Mouse (Mus musculus): ENCODE data around the gene Dcst2. TPM values are rescaled to one million over a fixed set of nuclear protein-coding genes. Genes with fewer than 3 reads are reported as not detected.

The Dcst2 gene
- polyA plus RNA-seq, 1 experiment from 2014 or later: 0.10 TPM

DNA sequence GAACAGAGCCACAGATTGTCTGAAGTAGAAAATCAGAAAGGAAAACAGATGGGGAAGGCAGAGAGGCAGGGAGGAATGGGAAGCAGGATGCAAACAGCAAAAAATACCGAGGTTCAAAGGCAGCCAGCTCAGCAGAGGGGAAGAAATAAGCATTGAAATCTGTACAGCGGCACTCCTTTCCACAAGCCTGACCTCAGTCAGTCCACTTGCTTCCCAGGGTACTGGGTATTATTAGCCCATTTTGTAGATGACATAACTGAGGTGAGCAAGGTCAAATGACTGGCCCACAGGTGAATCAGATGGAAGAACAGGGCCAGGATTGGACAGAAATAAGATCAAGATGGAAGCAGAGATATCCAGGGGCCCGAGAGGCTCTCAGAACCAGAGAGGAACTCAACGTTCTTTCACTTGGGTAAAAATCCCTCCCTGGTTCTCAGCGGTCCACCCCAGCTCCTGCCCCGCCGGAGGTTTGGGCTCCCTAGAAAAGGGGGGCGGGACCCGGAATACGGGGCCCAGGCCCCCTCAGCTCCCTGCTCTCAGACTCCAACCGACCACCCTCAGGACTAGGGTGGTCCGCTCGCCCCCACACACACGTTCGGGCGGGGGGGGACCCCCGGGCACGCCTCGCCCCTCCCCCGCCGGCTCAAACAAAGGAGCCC lies 24.6 kb upstream of the Dcst2 start:
- peak overlapping the region; percentile 67 for H3K4me3 ChIP-seq (ENCODE audit: low read depth, low read length)
- peak overlapping the region; percentile 82 for H3K4me2 ChIP-seq
- H3K9me3 ChIP-seq (ENCODE audit: control insufficient read depth, low read length): no peaks in the 10 kb centered on the region
- H3K4me1 ChIP-seq (replicated peaks; ENCODE audit: control insufficient read depth, insufficient read depth, low read length): peaks cover 27% of the 10 kb centered on the region
- peaks cover 15% of the 10 kb centered on the region for H3K27me3 ChIP-seq (replicated peaks; ENCODE audit: control insufficient read depth, insufficient read depth, low read length)
- 3% methylated on average over 21 of the region's 21 CpGs for WGBS
- peak overlapping the region; percentile 68 for H3K27ac ChIP-seq (ENCODE audit: low read depth, low read length)
- H3K9ac ChIP-seq (ENCODE audit: low read depth, low read length): peak overlapping the region; percentile 64
- peaks cover 6% of the 10 kb centered on the region; the same call in 1 of the 2 replicates for H3K36me3 ChIP-seq (ENCODE audit: control insufficient read depth, insufficient read depth, low read length)
- DNase-seq (ENCODE audit: low spot score) (no peak), ATAC-seq (replicated peaks; ENCODE audit: low FRiP score) (no peak)

DNA sequence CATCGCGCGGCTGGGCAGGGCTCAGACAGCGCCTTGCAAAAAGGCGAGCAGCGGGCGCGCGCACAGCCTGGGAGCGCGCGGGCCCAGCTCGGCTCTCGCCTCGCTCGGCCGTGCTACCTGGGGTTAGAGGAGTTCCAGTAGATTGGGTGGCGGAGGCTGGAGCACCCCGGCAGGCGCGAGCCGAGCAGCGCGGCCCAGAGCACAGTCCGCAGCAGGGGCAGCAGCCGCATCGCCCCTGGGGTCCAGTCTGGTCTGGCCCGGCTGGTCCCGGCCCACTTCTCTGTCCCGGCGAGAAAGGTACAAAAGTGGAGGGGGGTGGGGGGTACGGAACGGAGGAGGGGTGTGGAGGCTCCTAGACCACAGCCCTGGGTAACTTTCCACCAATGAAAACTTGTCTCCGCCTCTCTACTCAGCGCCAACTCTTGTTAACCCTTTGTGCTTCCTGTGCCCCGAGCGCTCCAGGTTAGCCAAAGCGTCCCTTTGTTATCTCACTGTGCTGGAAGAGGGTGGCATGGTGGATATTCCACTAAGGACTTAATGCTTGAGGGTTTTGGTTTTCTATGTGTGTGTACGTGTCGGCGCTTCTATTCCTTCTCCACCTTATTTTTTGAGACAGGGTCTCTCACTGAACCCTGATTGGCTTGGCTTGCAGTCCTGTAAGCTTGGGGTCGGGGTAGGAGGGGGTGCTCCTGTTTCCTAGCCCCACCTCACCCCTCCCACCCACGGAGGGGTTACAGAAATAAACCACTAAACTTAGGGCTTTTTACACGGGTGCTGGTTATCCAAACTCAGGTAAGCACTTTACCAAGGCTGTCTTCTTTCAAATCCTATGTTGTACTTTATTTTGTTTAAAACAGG lies 23.8 kb upstream of the Dcst2 start, which contains the start of gene Efna4:
TSS of gene Efna4 (minus strand) at position 308 of the 858 bp plus-strand sequence.
- peak within 1 kb of the TSS; percentile 67 for H3K4me3 ChIP-seq (ENCODE audit: low read depth, low read length)
- peaks cover 14% of the 10 kb centered on the region for H3K27me3 ChIP-seq (replicated peaks; ENCODE audit: control insufficient read depth, insufficient read depth, low read length)
- H3K9ac ChIP-seq (ENCODE audit: low read depth, low read length): peak within 1 kb of the TSS; percentile 64
- H3K27ac ChIP-seq (ENCODE audit: low read depth, low read length): peak within 1 kb of the TSS; percentile 68
- ATAC-seq (replicated peaks; ENCODE audit: low FRiP score) (peak; percentile 75), DNase-seq (ENCODE audit: low spot score) (peak; percentile 75)
- peaks cover 27% of the 10 kb centered on the region for H3K4me1 ChIP-seq (replicated peaks; ENCODE audit: control insufficient read depth, insufficient read depth, low read length)
- 2% methylated on average over 42 of the region's 44 CpGs for WGBS
- peak within 1 kb of the TSS; percentile 82 for H3K4me2 ChIP-seq
- H3K9me3 ChIP-seq (ENCODE audit: control insufficient read depth, low read length): no peaks in the 10 kb centered on the region
- H3K36me3 ChIP-seq (ENCODE audit: control insufficient read depth, insufficient read depth, low read length): peaks cover 6% of the 10 kb centered on the region; the same call in 1 of the 2 replicates

DNA sequence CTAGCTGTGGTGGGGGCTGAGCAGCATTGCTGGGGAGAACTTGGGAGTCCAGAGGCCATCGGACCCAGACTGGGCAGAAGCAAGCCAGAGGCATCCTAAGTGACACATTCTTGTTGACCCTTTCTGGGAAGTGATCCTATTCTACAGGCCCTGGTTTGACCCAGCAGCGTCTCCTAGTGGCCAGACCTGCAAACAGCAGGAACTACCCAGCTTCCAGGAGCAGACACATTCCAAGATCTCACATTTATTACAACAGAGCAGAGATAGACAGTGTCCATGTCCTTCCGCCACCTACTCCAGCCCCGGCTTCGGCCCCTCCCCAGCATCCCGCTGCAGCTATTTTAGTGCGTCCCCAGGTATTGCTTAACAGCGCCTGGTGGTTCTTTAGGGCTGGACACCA lies 22.4 kb upstream of the Dcst2 start:
- Histone ChIP-seq H3K4me2 (no peak overlapping the region), H3K9ac (ENCODE audit: low read depth, low read length) (no peak overlapping the region), H3K9me3 (ENCODE audit: control insufficient read depth, low read length) (no peaks in the 10 kb centered on the region), H3K4me1 (replicated peaks; ENCODE audit: control insufficient read depth, insufficient read depth, low read length) (peaks cover 27% of the 10 kb centered on the region), H3K4me3 (ENCODE audit: low read depth, low read length) (0 out of 2 replicates have a peak overlapping the region, but pooled peaks have one; percentile 1), H3K27me3 (replicated peaks; ENCODE audit: control insufficient read depth, insufficient read depth, low read length) (peaks cover 5% of the 10 kb centered on the region; the same call in 1 of the 2 replicates), H3K36me3 (ENCODE audit: control insufficient read depth, insufficient read depth, low read length) (no peaks in the 10 kb centered on the region; the same call in 1 of the 2 replicates), H3K27ac (ENCODE audit: low read depth, low read length) (no peak overlapping the region; the same call in 1 of the 2 replicates)
- ATAC-seq (replicated peaks; ENCODE audit: low FRiP score): no peak
- WGBS: 30% methylated on average over 8 of the region's 8 CpGs
- DNase-seq (ENCODE audit: low spot score): peak; percentile 74

DNA sequence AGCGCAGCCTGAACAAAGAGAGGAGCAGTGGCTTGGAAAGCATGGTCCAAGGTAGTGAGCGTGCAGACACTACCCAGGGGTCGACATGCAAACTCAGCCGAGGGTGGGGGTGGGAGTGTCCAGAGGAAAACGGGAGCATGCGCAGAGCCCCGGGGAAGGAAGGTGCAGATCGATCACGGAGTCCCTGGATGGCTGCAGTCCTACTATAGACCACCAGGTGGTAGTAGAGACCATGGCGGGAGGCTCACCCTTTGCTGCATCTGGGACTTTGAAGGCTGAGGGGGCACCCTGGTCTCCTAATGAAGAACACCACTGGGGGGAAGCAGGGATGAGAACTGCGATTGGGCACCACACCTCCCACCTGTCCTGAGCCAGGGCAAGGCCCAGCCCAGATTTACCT lies 21.3 kb upstream of the Dcst2 start:
- Histone ChIP-seq H3K9ac (ENCODE audit: low read depth, low read length) (no peak overlapping the region), H3K4me1 (replicated peaks; ENCODE audit: control insufficient read depth, insufficient read depth, low read length) (peaks cover 27% of the 10 kb centered on the region), H3K36me3 (ENCODE audit: control insufficient read depth, insufficient read depth, low read length) (no peaks in the 10 kb centered on the region; the same call in 1 of the 2 replicates), H3K4me3 (ENCODE audit: low read depth, low read length) (peak overlapping the region; percentile 28), H3K9me3 (ENCODE audit: control insufficient read depth, low read length) (no peaks in the 10 kb centered on the region), H3K27me3 (replicated peaks; ENCODE audit: control insufficient read depth, insufficient read depth, low read length) (peaks cover 5% of the 10 kb centered on the region; the same call in 1 of the 2 replicates), H3K4me2 (peak overlapping the region; percentile 51), H3K27ac (ENCODE audit: low read depth, low read length) (no peak overlapping the region)
- WGBS: 12% methylated on average over 11 of the region's 11 CpGs
- ATAC-seq (replicated peaks; ENCODE audit: low FRiP score): peak; percentile 27; the same call in 1 of the 2 replicates
- DNase-seq (ENCODE audit: low spot score): peak; percentile 76

DNA sequence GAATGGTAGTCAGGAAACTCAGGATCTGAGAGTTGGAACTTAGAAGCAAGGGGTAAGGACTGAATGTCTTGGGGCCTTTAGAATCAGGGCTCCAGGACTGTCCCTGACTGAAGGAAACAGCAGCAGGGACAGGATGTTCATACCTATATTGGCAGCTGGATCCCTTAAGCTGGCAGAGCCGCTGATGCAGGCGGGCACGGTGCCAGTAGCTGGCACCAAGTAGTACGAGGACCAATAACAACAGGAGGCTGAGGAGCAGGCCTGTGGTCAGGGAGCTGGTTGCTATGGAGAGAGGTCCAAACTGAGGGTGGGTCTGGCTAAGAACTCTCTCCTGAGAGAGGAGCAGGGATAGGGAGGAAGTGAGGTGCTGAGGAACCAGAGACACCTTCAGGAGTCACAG lies 20.0 kb upstream of the Dcst2 start:
- DNase-seq (ENCODE audit: low spot score) (no peak), ATAC-seq (replicated peaks; ENCODE audit: low FRiP score) (no peak)
- H3K36me3 ChIP-seq (ENCODE audit: control insufficient read depth, insufficient read depth, low read length): no peaks in the 10 kb centered on the region; the same call in 1 of the 2 replicates
- H3K4me1 ChIP-seq (replicated peaks; ENCODE audit: control insufficient read depth, insufficient read depth, low read length): peaks cover 21% of the 10 kb centered on the region
- WGBS: 88% methylated on average over 4 of the region's 4 CpGs
- H3K9me3 ChIP-seq (ENCODE audit: control insufficient read depth, low read length): no peaks in the 10 kb centered on the region
- H3K27me3 ChIP-seq (replicated peaks; ENCODE audit: control insufficient read depth, insufficient read depth, low read length): peaks cover 5% of the 10 kb centered on the region; the same call in 1 of the 2 replicates
- no peak overlapping the region for H3K27ac ChIP-seq (ENCODE audit: low read depth, low read length)
- H3K9ac ChIP-seq (ENCODE audit: low read depth, low read length): no peak overlapping the region
- no peak overlapping the region for H3K4me3 ChIP-seq (ENCODE audit: low read depth, low read length)
- H3K4me2 ChIP-seq: no peak overlapping the region

DNA sequence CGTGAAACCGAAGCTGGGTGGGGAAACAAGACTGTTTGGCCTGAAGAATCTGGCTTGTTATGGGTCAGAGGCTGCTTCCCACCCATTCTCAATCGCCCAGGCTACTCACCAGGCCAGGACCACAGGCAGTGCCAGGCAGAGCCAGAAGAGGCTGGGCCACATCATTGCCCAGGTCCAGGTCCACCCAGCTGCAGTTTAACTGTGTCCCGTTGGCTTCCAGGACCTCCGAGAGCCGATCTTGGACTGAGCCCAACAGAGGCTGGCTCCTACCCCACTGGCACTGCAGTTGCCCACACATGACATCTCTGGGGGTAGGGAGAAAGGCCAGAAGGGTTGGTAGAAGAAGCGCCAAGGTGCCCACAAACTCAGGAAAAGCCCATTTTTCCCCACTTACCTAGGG lies 18.5 kb upstream of the Dcst2 start:
- no peaks in the 10 kb centered on the region for H3K9me3 ChIP-seq (ENCODE audit: control insufficient read depth, low read length)
- H3K36me3 ChIP-seq (ENCODE audit: control insufficient read depth, insufficient read depth, low read length): no peaks in the 10 kb centered on the region; the same call in 1 of the 2 replicates
- 81% methylated on average over 7 of the region's 7 CpGs for WGBS

DNA sequence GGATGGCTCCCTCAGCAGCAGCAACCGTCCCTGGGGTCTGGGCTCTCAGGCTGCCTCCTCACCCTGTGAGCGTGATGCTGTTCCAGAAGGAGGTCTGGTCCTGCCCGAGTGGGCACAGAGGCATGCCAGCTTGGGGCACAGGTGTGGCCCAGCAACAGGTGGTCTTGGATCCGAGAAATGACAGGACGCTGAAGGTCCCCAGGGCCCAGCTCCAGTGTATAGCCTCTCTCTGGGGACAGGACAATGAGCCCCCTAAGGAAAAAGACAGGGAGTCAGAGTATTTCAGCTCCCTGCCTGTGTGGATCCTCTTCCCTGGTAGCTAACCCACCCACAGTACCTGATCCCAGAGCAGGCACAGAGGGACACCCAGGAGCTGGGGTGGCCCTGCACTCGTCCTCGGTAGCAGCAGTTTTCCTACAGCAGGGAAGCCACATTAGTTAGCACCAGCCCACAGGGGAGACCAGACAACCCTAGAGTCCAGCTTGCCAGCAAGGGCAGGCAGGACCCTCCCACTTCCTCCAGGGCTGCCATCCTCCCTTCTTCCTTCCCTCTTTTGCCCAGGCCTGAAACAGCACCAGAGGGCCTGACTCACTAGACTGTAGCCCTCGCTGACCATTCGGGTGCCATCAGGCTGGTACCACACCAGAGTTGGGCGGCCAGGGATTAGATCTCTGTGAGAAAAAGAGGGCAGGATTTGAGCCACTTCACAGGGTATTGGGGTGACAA lies 14.8 kb upstream of the Dcst2 start:
- Histone ChIP-seq H3K4me3 (ENCODE audit: low read depth, low read length) (no peak overlapping the region), H3K4me2 (no peak overlapping the region), H3K27ac (ENCODE audit: low read depth, low read length) (no peak overlapping the region), H3K4me1 (replicated peaks; ENCODE audit: control insufficient read depth, insufficient read depth, low read length) (peaks cover 9% of the 10 kb centered on the region), H3K36me3 (ENCODE audit: control insufficient read depth, insufficient read depth, low read length) (no peaks in the 10 kb centered on the region), H3K9ac (ENCODE audit: low read depth, low read length) (no peak overlapping the region), H3K9me3 (ENCODE audit: control insufficient read depth, low read length) (no peaks in the 10 kb centered on the region), H3K27me3 (replicated peaks; ENCODE audit: control insufficient read depth, insufficient read depth, low read length) (peaks cover 18% of the 10 kb centered on the region)
- DNase-seq (ENCODE audit: low spot score) (no peak), ATAC-seq (replicated peaks; ENCODE audit: low FRiP score) (no peak)
- 68% methylated on average over 10 of the region's 10 CpGs for WGBS

More for the DNA sequence above, 18.5 kb upstream of the Dcst2 start:
- no peak for ATAC-seq (replicated peaks; ENCODE audit: low FRiP score)
- Histone ChIP-seq H3K4me3 (ENCODE audit: low read depth, low read length) (no peak overlapping the region), H3K27ac (ENCODE audit: low read depth, low read length) (no peak overlapping the region), H3K27me3 (replicated peaks; ENCODE audit: control insufficient read depth, insufficient read depth, low read length) (peaks cover 4% of the 10 kb centered on the region), H3K4me1 (replicated peaks; ENCODE audit: control insufficient read depth, insufficient read depth, low read length) (peaks cover 13% of the 10 kb centered on the region), H3K4me2 (no peak overlapping the region), H3K9ac (ENCODE audit: low read depth, low read length) (no peak overlapping the region)
- DNase-seq (ENCODE audit: low spot score): no peak

DNA sequence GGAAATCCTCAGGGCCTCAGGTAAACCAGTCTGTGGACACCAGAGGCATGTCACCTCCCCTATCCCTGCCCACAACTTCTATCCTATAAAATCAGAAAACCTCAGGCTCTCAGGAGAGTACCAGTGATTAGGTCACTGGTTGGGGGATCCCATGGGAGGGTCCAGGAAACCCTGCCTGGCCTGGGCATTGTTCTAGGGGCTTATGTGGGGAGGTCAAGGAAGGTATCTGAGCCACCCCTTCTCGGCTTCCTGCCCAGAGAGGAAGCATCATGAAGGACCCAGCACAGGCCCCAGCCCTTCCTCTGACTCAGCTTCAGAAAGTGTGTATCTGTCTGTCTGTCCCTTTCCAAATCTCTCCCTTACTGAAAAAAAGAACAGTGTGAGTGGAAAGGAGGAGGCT lies 13.9 kb upstream of the Dcst2 start:
- no peak overlapping the region for H3K4me3 ChIP-seq (ENCODE audit: low read depth, low read length)
- peak overlapping the region; percentile 97 for H3K4me2 ChIP-seq
- peaks cover 9% of the 10 kb centered on the region for H3K4me1 ChIP-seq (replicated peaks; ENCODE audit: control insufficient read depth, insufficient read depth, low read length)
- no peaks in the 10 kb centered on the region for H3K9me3 ChIP-seq (ENCODE audit: control insufficient read depth, low read length)
- H3K27ac ChIP-seq (ENCODE audit: low read depth, low read length): no peak overlapping the region
- peaks cover 18% of the 10 kb centered on the region for H3K27me3 ChIP-seq (replicated peaks; ENCODE audit: control insufficient read depth, insufficient read depth, low read length)
- DNase-seq (ENCODE audit: low spot score) (no peak), ATAC-seq (replicated peaks; ENCODE audit: low FRiP score) (no peak)
- 40% methylated on average over 1 of the region's 1 CpGs for whole genome bisulfite sequencing
- H3K9ac ChIP-seq (ENCODE audit: low read depth, low read length): no peak overlapping the region
- H3K36me3 ChIP-seq (ENCODE audit: control insufficient read depth, insufficient read depth, low read length): no peaks in the 10 kb centered on the region

Data from liver, embryonic 11.5 days (tissue).